Mouse (Mus musculus) heart, embryonic 12.5 days (tissue): Measurements from ENCODE around the gene Ccl5. TPM values are rescaled to one million over a fixed set of nuclear protein-coding genes. Genes with fewer than 3 reads are reported as not detected.
A peak's percentile ranks its signal among the peaks of the same experiment; 100 is the strongest.

Experiments used
- ATAC-seq: fragments of 200-750 bp; cut with Nextera tagmentation; 2 replicates; pipeline ENCODE4 v1.8.0; 2017; ENCODE audit warnings: moderate TSS enrichment, moderate library complexity; ENCODE audit not compliant: insufficient number of reproducible peaks, low FRiP score
- H3K27ac ChIP-seq: fragments of 300-500 bp; sonication (generic); 2 replicates; pipeline ENCODE4 v1.5.1; 2016; ENCODE audit warnings: mild to moderate bottlenecking, moderate library complexity; ENCODE audit not compliant: poor library complexity, severe bottlenecking
- H3K27me3 ChIP-seq: fragments of 300-500 bp; sonication (generic); replicated peaks from 2 replicates; pipeline ENCODE4 v1.6.1; 2016; ENCODE audit warnings: mild to moderate bottlenecking, moderate library complexity
- H3K36me3 ChIP-seq: fragments of 300-500 bp; sonication (generic); 2 replicates; pipeline ENCODE4 v1.6.1; 2016; ENCODE audit warnings: mild to moderate bottlenecking, moderate library complexity
- H3K4me1 ChIP-seq: fragments of 300-500 bp; sonication (generic); replicated peaks from 2 replicates; pipeline ENCODE4 v1.6.1; 2016; ENCODE audit warnings: mild to moderate bottlenecking
- H3K4me2 ChIP-seq: fragments of 300-500 bp; sonication (generic); 2 replicates; pipeline ENCODE4 v1.6.1; 2016; ENCODE audit warnings: mild to moderate bottlenecking, moderate library complexity
- H3K4me3 ChIP-seq: fragments of 300-500 bp; sonication (generic); 2 replicates; pipeline ENCODE4 v1.5.1; 2016; ENCODE audit warnings: mild to moderate bottlenecking
- H3K9ac ChIP-seq: fragments of 300-500 bp; sonication (generic); 2 replicates; pipeline ENCODE4 v1.6.1; 2016; ENCODE audit warnings: mild to moderate bottlenecking, moderate library complexity
- H3K9me3 ChIP-seq: fragments of 300-500 bp; sonication (generic); replicated peaks from 2 replicates; pipeline ENCODE4 v1.6.1; 2016; ENCODE audit warnings: mild to moderate bottlenecking, moderate library complexity
- WGBS: fragments of 180-500 bp; shearing (Covaris S2); methylation state at CpG from one replicate; pipeline ENCODE4 v1.1.7; 2016; 5-methylcytosine and 5-hydroxymethylcytosine counted together
- polyA plus RNA-seq: library from polyadenylated mRNA; unstranded; fragments of >200 nt; fragmentation: Nextera tagmentation; extraction: Ambion mirVana; gene quantifications from 2 replicates; pipeline ENCODE4 v1.2.1, GENCODE M21; 2016

Gene Ccl5
- polyA plus RNA-seq, 1 experiment from 2014 or later: not detected

DNA sequence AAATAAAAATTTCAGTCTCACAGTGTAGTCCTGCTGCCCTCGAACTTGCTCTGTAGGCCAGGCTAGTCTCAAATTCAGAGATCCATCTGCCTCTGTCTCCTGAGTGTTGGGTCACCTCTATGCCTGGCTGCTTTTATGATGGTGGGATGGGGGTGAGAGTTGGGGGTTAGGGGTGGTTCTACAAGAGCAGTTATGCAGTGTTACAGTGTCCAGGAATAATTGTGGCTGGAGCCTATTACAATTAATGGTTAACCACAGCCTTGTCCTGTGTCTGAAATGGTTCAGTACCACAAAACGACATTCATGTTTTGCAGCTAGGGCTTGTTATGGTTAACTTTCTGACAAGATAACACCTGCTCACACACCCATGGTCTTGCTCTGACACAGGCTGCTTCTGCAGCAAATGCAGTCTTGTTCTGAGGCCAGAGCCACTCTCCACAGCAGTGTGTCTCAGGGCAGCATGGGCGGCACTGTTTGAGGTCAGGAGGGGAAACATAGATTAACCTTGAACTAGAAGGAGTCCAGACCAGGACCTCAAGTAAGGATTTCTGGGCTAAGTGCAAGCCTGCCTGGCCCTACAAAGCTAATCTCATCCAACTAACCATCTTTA, 8.5 kb upstream of the Ccl5 start:
- 72% methylated on average over 3 of the region's 3 CpGs for WGBS
- Histone ChIP-seq H3K4me1 (peaks cover 13% of the 10 kb centered on the region; the same call in 1 of the 2 replicates), H3K4me2 (no peak overlapping the region), H3K27ac (no peak overlapping the region), H3K36me3 (no peaks in the 10 kb centered on the region), H3K27me3 (no peaks in the 10 kb centered on the region), H3K4me3 (no peak overlapping the region), H3K9me3 (0 out of 2 replicates have a peak, but pooled peaks cover 4% of the 10 kb centered on the region), H3K9ac (no peak overlapping the region)
- no peak for ATAC-seq

DNA sequence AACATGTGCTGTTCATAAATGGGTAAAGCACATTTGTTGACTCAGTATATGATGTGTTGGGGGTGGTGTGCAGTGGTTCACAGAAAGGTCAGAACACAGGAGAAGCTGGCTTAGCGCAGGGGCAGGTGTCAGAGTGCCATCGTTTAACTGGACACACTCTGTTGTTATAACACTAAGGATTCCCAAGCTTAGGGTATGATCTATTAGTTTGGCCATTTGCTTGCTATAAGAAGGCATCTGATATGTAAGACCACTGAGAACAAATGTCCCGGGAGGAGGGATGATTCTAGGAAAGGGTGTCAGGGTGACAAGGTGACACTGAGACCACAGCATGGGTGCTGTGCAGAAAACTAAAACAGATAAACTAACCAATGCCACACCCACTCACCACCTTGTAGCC, 6.5 kb upstream of the Ccl5 start:
- Histone ChIP-seq H3K4me1 (peaks cover 13% of the 10 kb centered on the region; the same call in 1 of the 2 replicates), H3K27ac (no peak overlapping the region), H3K36me3 (no peaks in the 10 kb centered on the region), H3K9me3 (no peaks in the 10 kb centered on the region), H3K4me3 (no peak overlapping the region), H3K9ac (no peak overlapping the region), H3K4me2 (no peak overlapping the region), H3K27me3 (no peaks in the 10 kb centered on the region)
- ATAC-seq: no peak
- WGBS: 75% methylated on average over 3 of the region's 3 CpGs

DNA sequence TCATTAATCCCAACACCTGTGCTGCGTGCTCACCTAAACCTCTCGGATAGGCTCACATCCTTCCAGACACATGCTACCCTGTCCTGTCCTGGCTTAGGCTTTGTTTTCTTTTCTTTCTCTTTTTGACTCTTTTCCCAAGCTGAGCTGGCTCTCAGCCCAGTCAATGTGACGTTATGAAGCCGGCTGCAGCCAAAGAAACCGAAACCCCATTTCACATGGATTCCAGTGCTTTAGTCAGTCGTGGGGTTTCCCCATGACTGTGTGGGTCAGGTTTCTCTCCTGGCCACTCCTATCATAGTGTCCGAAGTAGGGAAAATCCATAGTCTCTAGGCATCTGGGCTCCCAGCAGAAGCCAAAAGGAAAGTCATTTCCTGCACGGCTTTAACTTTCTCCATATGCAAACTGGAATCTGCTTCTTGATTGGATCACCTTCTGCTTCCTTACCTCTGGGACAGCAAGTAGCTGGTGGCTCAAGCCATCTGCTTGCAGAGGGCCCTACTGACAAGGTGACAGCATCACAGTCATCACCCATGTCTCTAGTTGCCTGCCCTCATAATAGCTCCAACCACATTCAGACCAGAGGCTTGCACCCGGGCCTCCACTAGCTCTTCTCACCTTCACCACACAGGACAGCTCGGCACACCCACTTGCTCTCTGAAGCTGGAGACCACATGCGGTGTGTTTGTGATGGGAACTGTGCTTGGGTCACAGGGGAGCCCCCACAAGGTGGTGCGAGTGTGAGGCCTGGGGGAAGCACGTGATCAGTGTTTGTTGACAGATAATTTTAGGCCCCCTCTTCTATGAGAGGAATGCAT, 4.5 kb upstream of the Ccl5 start:
- Histone ChIP-seq H3K4me1 (peaks cover 13% of the 10 kb centered on the region; the same call in 1 of the 2 replicates), H3K4me2 (peak overlapping the region; percentile 32), H3K9ac (no peak overlapping the region), H3K27me3 (no peaks in the 10 kb centered on the region), H3K27ac (no peak overlapping the region), H3K4me3 (no peak overlapping the region), H3K36me3 (no peaks in the 10 kb centered on the region), H3K9me3 (no peaks in the 10 kb centered on the region)
- WGBS: 39% methylated on average over 13 of the region's 13 CpGs
- ATAC-seq: peak; percentile 51; the same call in 1 of the 2 replicates

DNA sequence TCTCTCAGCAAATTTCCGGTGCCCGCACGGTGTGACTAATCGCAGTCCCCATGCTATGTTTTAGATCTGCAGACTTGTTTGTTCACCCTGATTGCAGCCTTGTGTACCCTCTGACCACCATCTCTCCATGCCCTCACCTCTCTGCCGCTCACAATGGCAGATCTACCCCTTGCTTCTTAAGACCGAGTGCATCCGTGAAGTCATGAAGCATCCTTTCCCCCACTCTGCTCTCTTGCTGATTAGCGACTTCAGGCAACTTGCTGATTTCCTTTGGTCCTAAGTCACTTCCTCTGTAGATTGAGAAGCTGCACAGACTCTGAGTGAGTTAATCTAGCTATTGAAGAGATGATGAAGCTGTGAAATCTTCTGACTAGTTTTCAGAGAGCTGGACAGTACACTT, 3.8 kb upstream of the Ccl5 start:
- H3K4me2 ChIP-seq: peak overlapping the region; percentile 32

DNA sequence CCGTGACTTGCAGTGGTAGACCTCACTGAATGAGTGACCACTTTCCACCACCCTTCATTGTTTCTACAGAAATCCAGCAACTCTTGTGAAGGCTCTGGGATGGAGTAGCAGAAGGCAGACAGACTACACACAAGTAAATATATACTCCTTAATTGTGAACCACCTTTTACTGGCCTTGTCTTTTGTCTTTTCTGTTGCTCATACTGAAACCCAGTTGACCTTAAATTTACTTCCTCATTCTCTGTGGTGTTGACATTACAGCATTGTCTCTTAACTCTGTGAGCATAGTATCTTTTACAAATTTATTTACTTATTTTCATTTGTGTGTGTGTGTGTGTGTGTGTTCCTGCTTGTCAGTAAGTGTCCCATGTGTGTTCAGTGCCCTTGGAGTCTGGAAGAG, 2.9 kb upstream of the Ccl5 start:
- H3K27ac ChIP-seq: no peak overlapping the region
- no peak overlapping the region for H3K9ac ChIP-seq
- H3K4me2 ChIP-seq: no peak overlapping the region
- no peak for ATAC-seq
- H3K9me3 ChIP-seq: no peaks in the 10 kb centered on the region
- WGBS: 82% methylated on average over 1 of the region's 1 CpGs
- H3K4me3 ChIP-seq: no peak overlapping the region
- H3K27me3 ChIP-seq: no peaks in the 10 kb centered on the region
- H3K4me1 ChIP-seq: peaks cover 13% of the 10 kb centered on the region; the same call in 1 of the 2 replicates
- H3K36me3 ChIP-seq: no peaks in the 10 kb centered on the region

More for the DNA sequence above, 3.8 kb upstream of the Ccl5 start:
- Histone ChIP-seq H3K27ac (0 out of 2 replicates have a peak overlapping the region, but pooled peaks have one; percentile 31), H3K9ac (no peak overlapping the region), H3K27me3 (no peaks in the 10 kb centered on the region), H3K4me1 (peaks cover 13% of the 10 kb centered on the region; the same call in 1 of the 2 replicates), H3K4me3 (no peak overlapping the region), H3K36me3 (no peaks in the 10 kb centered on the region), H3K9me3 (no peaks in the 10 kb centered on the region)
- ATAC-seq: no peak
- 68% methylated on average over 8 of the region's 8 CpGs for WGBS

DNA sequence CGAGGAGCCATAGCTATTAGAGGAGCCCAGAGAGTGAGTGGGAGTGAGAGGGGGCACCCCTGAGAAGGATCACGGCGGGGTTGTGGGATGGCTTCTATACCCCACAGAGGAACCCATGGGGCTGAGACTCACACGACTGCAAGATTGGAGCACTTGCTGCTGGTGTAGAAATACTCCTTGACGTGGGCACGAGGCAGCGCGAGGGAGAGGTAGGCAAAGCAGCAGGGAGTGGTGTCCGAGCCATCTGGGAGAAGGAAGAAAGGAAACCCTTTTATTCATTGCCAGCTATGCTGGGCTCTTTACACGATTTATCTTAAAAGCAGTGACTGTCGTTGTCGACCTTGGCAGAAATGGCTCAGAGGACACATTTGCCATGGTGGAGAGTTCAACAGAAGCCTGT, 1.3 kb downstream of the Ccl5 start:
- Histone ChIP-seq H3K27ac (no peak overlapping the region), H3K27me3 (no peaks in the 10 kb centered on the region), H3K9me3 (no peaks in the 10 kb centered on the region), H3K9ac (no peak overlapping the region), H3K4me3 (no peak overlapping the region), H3K4me2 (no peak overlapping the region), H3K4me1 (0 out of 2 replicates have a peak, but pooled peaks cover under 1% of the 10 kb centered on the region), H3K36me3 (no peaks in the 10 kb centered on the region)
- 58% methylated on average over 12 of the region's 12 CpGs for WGBS
- no peak for ATAC-seq

DNA sequence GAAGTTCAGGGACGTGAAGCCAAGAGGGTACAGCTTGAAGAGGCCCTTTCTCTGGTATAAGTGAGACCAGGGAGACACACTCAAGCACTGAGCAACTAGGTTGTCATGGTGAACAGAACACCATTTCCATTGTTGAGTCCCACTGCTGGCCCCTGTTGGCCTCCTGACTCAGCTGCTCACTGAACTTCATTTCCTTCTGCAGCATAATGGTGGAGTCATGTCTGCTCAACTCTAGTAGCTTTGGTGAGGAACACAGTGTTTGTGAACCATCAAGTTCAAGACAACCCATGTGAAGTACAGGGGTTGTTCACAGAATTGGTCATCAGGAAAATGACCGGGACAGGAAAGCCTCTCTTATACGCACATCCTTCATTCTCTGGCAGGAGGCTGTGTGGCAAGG, 8.2 kb downstream of the Ccl5 start, which contains the start of gene Heatr9:
TSS of gene Heatr9 (minus strand) at position 101 of the 400 bp plus-strand sequence.
- 87% methylated on average over 3 of the region's 3 CpGs for WGBS
- Histone ChIP-seq H3K4me1 (no peaks in the 10 kb centered on the region), H3K27ac (no peak within 1 kb of the TSS), H3K36me3 (peaks cover 3% of the 10 kb centered on the region; the same call in 1 of the 2 replicates), H3K27me3 (no peaks in the 10 kb centered on the region), H3K4me2 (no peak within 1 kb of the TSS), H3K9me3 (no peaks in the 10 kb centered on the region), H3K9ac (no peak within 1 kb of the TSS), H3K4me3 (no peak within 1 kb of the TSS)
- no peak for ATAC-seq

DNA sequence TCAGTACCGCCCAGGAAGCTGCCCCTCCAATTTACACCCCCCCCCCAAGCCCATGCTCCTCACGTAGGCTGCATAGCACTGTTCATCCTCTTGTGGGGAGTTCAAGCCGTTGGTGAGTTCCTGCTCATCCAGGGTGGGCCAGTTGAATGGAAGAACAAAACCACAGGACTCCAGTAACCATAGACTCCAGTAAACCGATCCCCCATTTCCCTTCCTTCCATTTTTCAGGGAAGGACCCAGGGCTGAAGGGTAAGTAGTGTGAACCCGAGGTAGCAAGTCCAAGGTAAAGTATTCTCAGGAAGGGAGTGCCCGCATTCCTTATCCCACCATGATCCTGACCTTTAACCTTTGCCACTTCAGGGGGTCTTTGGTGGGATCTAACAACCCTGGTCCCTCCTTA, 11.9 kb downstream of the Ccl5 start:
- Histone ChIP-seq H3K27me3 (no peaks in the 10 kb centered on the region), H3K4me2 (no peak overlapping the region), H3K4me3 (no peak overlapping the region), H3K27ac (no peak overlapping the region), H3K9ac (no peak overlapping the region), H3K36me3 (peaks cover 7% of the 10 kb centered on the region; the same call in 1 of the 2 replicates), H3K4me1 (no peaks in the 10 kb centered on the region), H3K9me3 (no peaks in the 10 kb centered on the region)
- ATAC-seq: no peak
- 61% methylated on average over 6 of the region's 6 CpGs for WGBS

DNA sequence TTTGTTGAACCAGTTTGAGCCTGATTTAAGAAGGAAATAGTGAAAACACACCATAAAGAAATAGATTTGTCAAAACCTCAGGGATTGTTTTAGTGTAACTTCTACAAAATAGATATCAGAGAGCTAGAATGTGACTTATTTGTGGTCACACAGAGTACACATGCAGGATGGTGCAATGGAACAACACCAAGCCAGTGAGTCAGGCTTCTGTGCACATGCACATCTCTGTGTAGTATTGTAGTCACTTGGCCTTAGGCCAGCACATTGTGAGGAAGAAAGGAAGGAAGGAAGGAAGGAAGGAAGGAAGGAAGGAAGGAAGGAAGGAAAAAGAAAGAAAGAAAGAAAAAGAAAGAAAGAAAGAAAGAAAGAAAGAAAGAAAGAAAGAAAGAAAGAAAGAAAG, 13.2 kb downstream of the Ccl5 start:
- Histone ChIP-seq H3K27ac (no peak overlapping the region), H3K27me3 (no peaks in the 10 kb centered on the region), H3K36me3 (peaks cover 7% of the 10 kb centered on the region; the same call in 1 of the 2 replicates), H3K4me1 (no peaks in the 10 kb centered on the region), H3K9me3 (no peaks in the 10 kb centered on the region), H3K9ac (no peak overlapping the region), H3K4me3 (no peak overlapping the region), H3K4me2 (no peak overlapping the region)
- no peak for ATAC-seq

DNA sequence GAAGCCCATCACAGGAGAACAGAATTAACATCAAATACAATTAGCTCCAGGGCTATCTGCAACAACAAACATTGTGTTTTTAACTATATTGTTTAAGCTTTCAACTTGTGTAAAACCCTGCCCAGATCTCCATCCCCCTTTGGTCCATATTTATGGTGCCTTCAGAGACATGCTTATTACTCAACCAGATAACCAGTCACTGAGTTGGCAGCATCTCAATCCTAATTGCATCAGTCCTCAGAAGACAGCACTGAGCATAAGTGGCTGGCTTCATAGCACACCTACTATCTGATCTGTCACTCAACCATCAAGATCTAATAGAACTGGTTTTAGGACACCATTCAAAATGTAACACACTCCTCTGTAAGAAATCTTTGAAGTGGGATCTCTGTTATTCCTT, 20.8 kb downstream of the Ccl5 start:
- no peak overlapping the region for H3K4me3 ChIP-seq
- no peak overlapping the region for H3K4me2 ChIP-seq
- no peaks in the 10 kb centered on the region for H3K27me3 ChIP-seq
- H3K36me3 ChIP-seq: peaks cover 15% of the 10 kb centered on the region
- H3K4me1 ChIP-seq: no peaks in the 10 kb centered on the region; the same call in 1 of the 2 replicates
- ATAC-seq: no peak
- H3K27ac ChIP-seq: no peak overlapping the region
- no peak overlapping the region for H3K9ac ChIP-seq
- no peaks in the 10 kb centered on the region for H3K9me3 ChIP-seq

DNA sequence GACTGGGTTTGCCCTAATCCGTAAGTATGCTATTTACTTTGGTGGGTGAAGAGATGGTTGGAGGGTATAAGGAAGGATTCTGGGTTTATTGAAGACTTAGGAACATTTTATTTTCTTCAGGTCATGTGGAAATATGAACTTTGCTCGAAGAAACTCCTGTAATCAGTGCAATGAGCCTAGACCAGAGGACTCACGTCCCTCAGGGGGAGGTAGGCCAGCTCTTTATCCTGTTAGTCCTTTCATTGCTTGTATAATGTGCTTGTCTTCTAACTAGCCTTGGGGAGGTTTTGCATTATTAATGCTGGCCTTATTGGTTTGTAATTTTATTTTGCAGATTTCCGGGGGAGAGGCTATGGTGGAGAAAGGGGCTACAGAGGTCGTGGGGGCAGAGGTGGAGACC, 26.0 kb downstream of the Ccl5 start:
- Histone ChIP-seq H3K27me3 (no peaks in the 10 kb centered on the region), H3K9ac (no peak overlapping the region), H3K4me3 (no peak overlapping the region), H3K27ac (no peak overlapping the region), H3K4me2 (no peak overlapping the region), H3K4me1 (no peaks in the 10 kb centered on the region; the same call in 1 of the 2 replicates), H3K36me3 (peaks cover 45% of the 10 kb centered on the region), H3K9me3 (no peaks in the 10 kb centered on the region)
- no peak for ATAC-seq
- WGBS: 94% methylated on average over 5 of the region's 5 CpGs
